Mouse (Mus musculus): ENCODE results near the gene Pacsin3.

DNA sequence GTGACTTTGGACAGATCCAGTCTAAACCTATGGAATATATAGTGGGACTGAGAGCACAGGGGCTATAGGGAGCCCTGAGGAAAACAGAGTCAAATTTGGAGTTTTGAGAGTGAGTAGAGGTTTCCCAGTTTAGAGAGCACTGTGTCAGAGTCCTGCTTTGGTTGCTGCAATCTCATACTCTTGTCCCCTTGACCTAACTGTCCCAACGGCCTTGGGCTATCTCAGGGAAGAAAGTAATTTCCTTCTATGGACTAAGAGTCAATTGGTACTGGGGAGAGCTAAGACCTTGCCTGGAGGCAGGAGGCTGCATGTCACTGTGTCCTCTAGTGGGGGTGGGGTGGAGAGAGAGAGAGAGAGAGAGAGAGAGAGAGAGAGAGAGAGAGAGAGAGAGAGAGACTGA, 3.1 kb downstream of the Pacsin3 start:
- TF ChIP-seq GATA1 (IDR thresholded peaks at IDR 0.05; ENCODE audit: borderline replicate concordance, low read length): no peak
- no peak for TF ChIP-seq FLI1 (IDR thresholded peaks at IDR 0.05; ENCODE audit: low read length)

All from megakaryocyte, embryonic 14.5 days (primary cell).